9 mouse cellular contexts compared by ENCODE assay signal in genomic region chr4:57228601-57229520, GRCm38 (mm10).
DNase-seq lines count a peak whose midpoint lies in the region; ATAC-seq and TF ChIP-seq lines count a peak whose summit lies in the region.
"Had no signal": no experiment of that assay in that cellular context is flagged by ENCODE, and none has a peak within 500 bp of the region (broad histone marks: within the 10 kb centered on the region; RNA-seq: fewer than 3 reads in every experiment).

No protein-coding gene starts in this region.

- no peak overlapping the region for H3K4me2 ChIP-seq in lung, postnatal 0 days (replicated peaks; ENCODE audit: low read depth, low read length)
- peak overlapping the region; percentile 3; the same call in 1 of the 2 replicates for H3K4me2 ChIP-seq in embryonic facial prominence, embryonic 14.5 days (ENCODE audit: low read depth, low read length)
- H3K4me2 ChIP-seq: forebrain, embryonic 13.5 days had no signal

- no peaks in the 10 kb centered on the region for H3K9me3 ChIP-seq in lung, postnatal 0 days (ENCODE audit: low read length)
- H3K9me3 ChIP-seq in embryonic facial prominence, embryonic 14.5 days (ENCODE audit: control insufficient read depth, low read length) = no peaks in the 10 kb centered on the region
- H3K9me3 ChIP-seq: forebrain, embryonic 13.5 days had no signal

- no peak for TF ChIP-seq CTCF in lung, postnatal 0 days (IDR thresholded peaks at IDR 0.05)

- WGBS in lung, postnatal 0 days = 70% methylated on average over 18 of the region's 18 CpGs
- WGBS in embryonic facial prominence, embryonic 14.5 days = 59% methylated on average over 18 of the region's 18 CpGs

- no peaks in the 10 kb centered on the region for H3K4me1 ChIP-seq in lung, postnatal 0 days (ENCODE audit: insufficient read depth, low read depth, low read length)
- H3K4me1 ChIP-seq in embryonic facial prominence, embryonic 14.5 days (ENCODE audit: control insufficient read depth, insufficient read depth, low read length) = peaks cover 16% of the 10 kb centered on the region

- H3K9ac ChIP-seq in lung, postnatal 0 days (replicated peaks; ENCODE audit: low read depth) = no peak overlapping the region
- no peak overlapping the region for H3K9ac ChIP-seq in embryonic facial prominence, embryonic 14.5 days (ENCODE audit: low read depth, low read length)
- H3K9ac ChIP-seq: forebrain, embryonic 13.5 days had no signal

- DNase-seq in frontal cortex, adult 2 months (ENCODE audit: extremely low spot score in 1 of 2, low spot score in 1 of 2) = peak; percentile 42 to 62
- DNase-seq in frontal cortex, postnatal 25 days (ENCODE audit: low spot score in 2 of 2) = no peak
- DNase-seq in lung, postnatal 0 days (ENCODE audit: low spot score) = peak; percentile 10
- no peak for DNase-seq in lung, postnatal 36 days
- no peak for DNase-seq in embryonic facial prominence, embryonic 14.5 days (ENCODE audit: low spot score)
- DNase-seq in right cerebral cortex, postnatal 10 days (ENCODE audit: low spot score in 2 of 2) = peak; percentile 47 to 51
- no peak for DNase-seq in thymus, postnatal 10 days (ENCODE audit: low spot score in 2 of 2)
- no peak for DNase-seq in thymus, adult 18-20 months

- no peak overlapping the region for H3K27ac ChIP-seq in lung, postnatal 0 days (ENCODE audit: low read length)
- peak overlapping the region; percentile 39; the same call in 1 of the 2 replicates for H3K27ac ChIP-seq in embryonic facial prominence, embryonic 14.5 days (replicated peaks; ENCODE audit: low read depth, low read length)
- H3K27ac ChIP-seq: forebrain, embryonic 13.5 days had no signal

- TF ChIP-seq EP300 in lung, postnatal 0 days (IDR thresholded peaks at IDR 0.05) = no peak

- H3K27me3 ChIP-seq in lung, postnatal 0 days (replicated peaks; ENCODE audit: insufficient read depth, low read length) = no peaks in the 10 kb centered on the region
- no peaks in the 10 kb centered on the region for H3K27me3 ChIP-seq in embryonic facial prominence, embryonic 14.5 days (replicated peaks; ENCODE audit: control insufficient read depth, insufficient read depth, low read length)
- H3K27me3 ChIP-seq: forebrain, embryonic 13.5 days had no signal

- H3K4me3 ChIP-seq in lung, postnatal 0 days (ENCODE audit: low read depth, low read length) = no peak overlapping the region
- no peak overlapping the region for H3K4me3 ChIP-seq in embryonic facial prominence, embryonic 14.5 days (ENCODE audit: low read depth, low read length)
- H3K4me3 ChIP-seq: forebrain, embryonic 13.5 days had no signal

- H3K36me3 ChIP-seq in lung, postnatal 0 days (ENCODE audit: insufficient read depth, low read length) = no peaks in the 10 kb centered on the region
- H3K36me3 ChIP-seq in embryonic facial prominence, embryonic 14.5 days (ENCODE audit: control insufficient read depth, insufficient read depth, low read length) = 0 out of 2 replicates have a peak, but pooled peaks cover 10% of the 10 kb centered on the region

- peak; percentile 43; the same call in 1 of the 2 replicates for ATAC-seq in lung, postnatal 0 days
- ATAC-seq in embryonic facial prominence, embryonic 14.5 days (ENCODE audit: low read depth) = no peak
- ATAC-seq: forebrain, embryonic 13.5 days had no signal

Comparison
In these comparisons a context has a peak if more than half of its experiments do, and no peak if none do; other contexts are left out.
1. DNase-seq: peak in frontal cortex, adult 2 months (2 of 2), lung, postnatal 0 days (single experiment) and right cerebral cortex, postnatal 10 days (2 of 2); none in frontal cortex, postnatal 25 days (0 of 2), lung, postnatal 36 days (single experiment), embryonic facial prominence, embryonic 14.5 days (single experiment), thymus, postnatal 10 days (0 of 2) and thymus, adult 18-20 months (0 of 2).